Mouse (Mus musculus) CH12.LX (cell line): ENCODE data around the gene Itsn1.

Experiments
- CTCF ChIP-seq, 2 experiments: IDR thresholded peaks in 1 of 2; conservative IDR thresholded peaks in 1 of 2; 2 replicates each; pipeline ENCODE4 v1.5.1; 2011 to 2012; ENCODE audit warnings: low read depth in 2 of 2, low read length in 2 of 2, improper control_type of control experiment in 1 of 2, inconsistent platforms in 1 of 2, mild to moderate bottlenecking in 1 of 2, moderate library complexity in 1 of 2
- E2F4 ChIP-seq: IDR thresholded peaks from 2 replicates; pipeline ENCODE4 v1.6.1; 2011; ENCODE audit warnings: low read depth, low read length, improper control_type of control experiment; ENCODE audit not compliant: insufficient replicate concordance
- IRF4 ChIP-seq: IDR thresholded peaks from 2 replicates; pipeline ENCODE4 v1.6.1; 2014; ENCODE audit warnings: low read depth, mild to moderate bottlenecking, inconsistent platforms, low read length, improper control_type of control experiment
- POLR2AphosphoS2 ChIP-seq: IDR thresholded peaks from 2 replicates; pipeline ENCODE4 v1.6.1; 2011; ENCODE audit warnings: low read depth, low read length, improper control_type of control experiment
- SIN3A ChIP-seq: IDR thresholded peaks from 2 replicates; pipeline ENCODE4 v1.6.1; 2012; ENCODE audit warnings: low read length, improper control_type of control experiment, inconsistent platforms
- USF2 ChIP-seq: conservative IDR thresholded peaks from 2 replicates; pipeline ENCODE4 v1.6.1; 2011; ENCODE audit warnings: low read depth, low read length, improper control_type of control experiment
- ZC3H11A ChIP-seq: IDR thresholded peaks from 2 replicates; pipeline ENCODE4 v1.6.1; 2012; ENCODE audit warnings: low read depth, mild to moderate bottlenecking, inconsistent platforms, low read length, improper control_type of control experiment
- ZKSCAN1 ChIP-seq: IDR thresholded peaks from 2 replicates; pipeline ENCODE4 v1.6.1; 2012; ENCODE audit warnings: low read depth, inconsistent platforms, low read length, improper control_type of control experiment, borderline replicate concordance

- no peak for TF ChIP-seq POLR2AphosphoS2
- TF ChIP-seq CTCF (conservative IDR thresholded peaks at IDR 0.05 in 1 of 2, IDR thresholded peaks at IDR 0.05 in 1 of 2; ENCODE audit: low read depth in 2 of 2, low read length in 2 of 2), result no peak
- TF ChIP-seq ZC3H11A, result no peak
- TF ChIP-seq SIN3A, result no peak
- no peak for TF ChIP-seq USF2
- TF ChIP-seq E2F4, result no peak
- no peak for TF ChIP-seq IRF4
- no peak for TF ChIP-seq ZKSCAN1
These were observed 106.7 kb downstream of the Itsn1 start for GRCm38 (mm10) chr16:91835790-91836189.
